ENCODE assay signal across 9 mouse cellular contexts in genomic region chr1:180905876-180906275, GRCm38 (mm10). TPM values are rescaled to one million over a fixed set of nuclear protein-coding genes. Genes with fewer than 3 reads are reported as not detected.
DNase-seq lines count a peak whose midpoint lies in the region; ATAC-seq lines count a peak whose summit lies in the region.
"Had no signal": no experiment of that assay in that cellular context is flagged by ENCODE, and none has a peak within 500 bp of the region (broad histone marks: within the 10 kb centered on the region; RNA-seq: fewer than 3 reads in every experiment).

No protein-coding gene starts in this region.

- peak overlapping the region; percentile 92 for H3K4me2 ChIP-seq in forebrain, embryonic 13.5 days
- H3K4me2 ChIP-seq in limb, embryonic 12.5 days: peak overlapping the region; percentile 86
- H3K4me2 ChIP-seq in neural tube, embryonic 13.5 days: peak overlapping the region; percentile 96; the same call in 1 of the 2 replicates

- peak overlapping the region; percentile 95 for H3K9ac ChIP-seq in forebrain, embryonic 13.5 days
- H3K9ac ChIP-seq in limb, embryonic 12.5 days (replicated peaks): no peak overlapping the region; the same call in 1 of the 2 replicates
- H3K9ac ChIP-seq in neural tube, embryonic 13.5 days: peak overlapping the region; percentile 91

- no peak for ATAC-seq in megakaryocyte, adult 5-6 weeks (ENCODE audit: poor library complexity, severe bottlenecking)
- ATAC-seq in forebrain, embryonic 13.5 days: no peak
- ATAC-seq in limb, embryonic 12.5 days (ENCODE audit: insufficient number of reproducible peaks, insufficient read depth, low FRiP score, low TSS enrichment, low read depth): no peak
- no peak for ATAC-seq in neural tube, embryonic 13.5 days (ENCODE audit: low read depth)
- ATAC-seq in frontal cortex, adult (ENCODE audit: low TSS enrichment): no peak

- no peak overlapping the region for H3K27ac ChIP-seq in forebrain, embryonic 13.5 days
- H3K27ac ChIP-seq in limb, embryonic 12.5 days: no peak overlapping the region
- no peak overlapping the region for H3K27ac ChIP-seq in neural tube, embryonic 13.5 days (replicated peaks)

- no peak for DNase-seq in cerebellum, adult 11 months
- no peak for DNase-seq in c-Kit-positive CD71-positive TER-119-positive erythroid progenitor cells, embryonic 14.5 days (ENCODE audit: low spot score)

- H3K4me3 ChIP-seq in megakaryocyte, embryonic 14.5 days (replicated peaks): peak overlapping the region; percentile 50
- peak overlapping the region; percentile 88; the same call in 1 of the 2 replicates for H3K4me3 ChIP-seq in forebrain, embryonic 13.5 days
- peak overlapping the region; percentile 91; the same call in 1 of the 2 replicates for H3K4me3 ChIP-seq in limb, embryonic 12.5 days (replicated peaks)
- H3K4me3 ChIP-seq in neural tube, embryonic 13.5 days: 0 out of 2 replicates have a peak overlapping the region, but pooled peaks have one; percentile 77

- WGBS in forebrain, embryonic 13.5 days: 95% methylated on average over 17 of the region's 17 CpGs
- 93% methylated on average over 17 of the region's 17 CpGs for WGBS in limb, embryonic 12.5 days
- WGBS in neural tube, embryonic 13.5 days: 95% methylated on average over 17 of the region's 17 CpGs

- H3K4me1 ChIP-seq in megakaryocyte, embryonic 14.5 days: peaks cover 61% of the 10 kb centered on the region
- peaks cover 26% of the 10 kb centered on the region for H3K4me1 ChIP-seq in forebrain, embryonic 13.5 days
- H3K4me1 ChIP-seq in limb, embryonic 12.5 days (replicated peaks): peaks cover 15% of the 10 kb centered on the region
- peaks cover 27% of the 10 kb centered on the region for H3K4me1 ChIP-seq in neural tube, embryonic 13.5 days (replicated peaks)

- H3K9me3 ChIP-seq in megakaryocyte, embryonic 14.5 days: no peaks in the 10 kb centered on the region
- H3K9me3 ChIP-seq in forebrain, embryonic 13.5 days (replicated peaks): no peaks in the 10 kb centered on the region
- no peaks in the 10 kb centered on the region for H3K9me3 ChIP-seq in limb, embryonic 12.5 days
- no peaks in the 10 kb centered on the region for H3K9me3 ChIP-seq in neural tube, embryonic 13.5 days

- peaks cover 44% of the 10 kb centered on the region for H3K36me3 ChIP-seq in megakaryocyte, embryonic 14.5 days (replicated peaks; ENCODE audit: low read length)
- H3K36me3 ChIP-seq in forebrain, embryonic 13.5 days (ENCODE audit: poor library complexity, severe bottlenecking): peaks cover 36% of the 10 kb centered on the region
- peaks cover 44% of the 10 kb centered on the region for H3K36me3 ChIP-seq in limb, embryonic 12.5 days
- H3K36me3 ChIP-seq in neural tube, embryonic 13.5 days: peaks cover 31% of the 10 kb centered on the region

- no peaks in the 10 kb centered on the region for H3K27me3 ChIP-seq in megakaryocyte, embryonic 14.5 days (replicated peaks)
- H3K27me3 ChIP-seq in forebrain, embryonic 13.5 days: no peaks in the 10 kb centered on the region
- no peaks in the 10 kb centered on the region for H3K27me3 ChIP-seq in limb, embryonic 12.5 days
- H3K27me3 ChIP-seq in neural tube, embryonic 13.5 days: no peaks in the 10 kb centered on the region

RNA-seq across cellular contexts. Expression of gene Pycr2, which starts 1.8 kb away (rescaled TPM):
- 54.5 and 76.2 TPM in 2 replicates for polyA plus RNA-seq in megakaryocyte, embryonic 14.5 days (2012; ENCODE audit: insufficient read depth, low replicate concordance)
- total RNA-seq in megakaryocyte, adult 5-6 weeks (2015): 14.5 and 16.4 TPM in 2 replicates
- 17.3 and 19.6 TPM in 2 replicates for total RNA-seq in megakaryocyte, adult 5-6 weeks (2017)
- polyA plus RNA-seq in forebrain, embryonic 13.5 days (2015; fragmentation: Nextera tagmentation; extraction: Ambion mirVana): 90.6 and 101 TPM in 2 replicates
- polyA plus RNA-seq in limb, embryonic 12.5 days (2016; fragmentation: Nextera tagmentation; extraction: Ambion mirVana): 120 and 125 TPM in 2 replicates
- 72.2 and 73.4 TPM in 2 replicates for polyA plus RNA-seq in neural tube, embryonic 13.5 days (2015; fragmentation: Nextera tagmentation; extraction: Ambion mirVana)

RNA-seq across cellular contexts. Expression of gene Lefty2, which starts 13.0 kb away (rescaled TPM):
- not detected in 2 replicates for polyA plus RNA-seq in megakaryocyte, embryonic 14.5 days (2012; ENCODE audit: insufficient read depth, low replicate concordance)
- not detected in 2 replicates for total RNA-seq in megakaryocyte, adult 5-6 weeks (2015)
- total RNA-seq in megakaryocyte, adult 5-6 weeks (2017): not detected in 2 replicates
- 0.41 and 0.94 TPM in 2 replicates for polyA plus RNA-seq in forebrain, embryonic 13.5 days (2015; fragmentation: Nextera tagmentation; extraction: Ambion mirVana)
- polyA plus RNA-seq in limb, embryonic 12.5 days (2016; fragmentation: Nextera tagmentation; extraction: Ambion mirVana): 0.18 TPM in 1 of 2 replicates, not detected in the other
- polyA plus RNA-seq in neural tube, embryonic 13.5 days (2015; fragmentation: Nextera tagmentation; extraction: Ambion mirVana): 0.15 TPM in 1 of 2 replicates, not detected in the other

RNA-seq across cellular contexts. Expression of gene Lefty1, which starts 28.9 kb away (rescaled TPM):
- 0.83 TPM in 1 of 2 replicates, not detected in the other for polyA plus RNA-seq in megakaryocyte, embryonic 14.5 days (2012; ENCODE audit: insufficient read depth, low replicate concordance)
- 0.60 and 1.5 TPM in 2 replicates for total RNA-seq in megakaryocyte, adult 5-6 weeks (2015)
- 0.29 and 0.98 TPM in 2 replicates for total RNA-seq in megakaryocyte, adult 5-6 weeks (2017)
- not detected in 2 replicates for polyA plus RNA-seq in forebrain, embryonic 13.5 days (2015; fragmentation: Nextera tagmentation; extraction: Ambion mirVana)
- polyA plus RNA-seq in limb, embryonic 12.5 days (2016; fragmentation: Nextera tagmentation; extraction: Ambion mirVana): 0.36 and 0.76 TPM in 2 replicates
- polyA plus RNA-seq in neural tube, embryonic 13.5 days (2015; fragmentation: Nextera tagmentation; extraction: Ambion mirVana): 0.49 TPM in 1 of 2 replicates, not detected in the other
- polyA plus RNA-seq: neural tube, embryonic 14.5 days had no signal

RNA-seq across cellular contexts. Expression of gene Tmem63a, which starts 36.3 kb away (rescaled TPM):
- polyA plus RNA-seq in megakaryocyte, embryonic 14.5 days (2012; ENCODE audit: insufficient read depth, low replicate concordance): 1.5 and 6.7 TPM in 2 replicates
- 35.0 and 35.5 TPM in 2 replicates for total RNA-seq in megakaryocyte, adult 5-6 weeks (2015)
- total RNA-seq in megakaryocyte, adult 5-6 weeks (2017): 31.7 and 35.2 TPM in 2 replicates
- polyA plus RNA-seq in forebrain, embryonic 13.5 days (2015; fragmentation: Nextera tagmentation; extraction: Ambion mirVana): 0.88 and 1.4 TPM in 2 replicates
- 12.1 and 13.4 TPM in 2 replicates for polyA plus RNA-seq in limb, embryonic 12.5 days (2016; fragmentation: Nextera tagmentation; extraction: Ambion mirVana)
- 2.0 and 3.2 TPM in 2 replicates for polyA plus RNA-seq in neural tube, embryonic 13.5 days (2015; fragmentation: Nextera tagmentation; extraction: Ambion mirVana)

RNA-seq across cellular contexts. Expression of gene Sde2, which starts 54.9 kb away (rescaled TPM):
- polyA plus RNA-seq in megakaryocyte, embryonic 14.5 days (2012; ENCODE audit: insufficient read depth, low replicate concordance): 8.2 and 18.2 TPM in 2 replicates
- 18.1 and 21.1 TPM in 2 replicates for total RNA-seq in megakaryocyte, adult 5-6 weeks (2015)
- total RNA-seq in megakaryocyte, adult 5-6 weeks (2017): 24.8 and 34.9 TPM in 2 replicates
- polyA plus RNA-seq in forebrain, embryonic 13.5 days (2015; fragmentation: Nextera tagmentation; extraction: Ambion mirVana): 32.7 and 33.8 TPM in 2 replicates
- 47.0 and 47.6 TPM in 2 replicates for polyA plus RNA-seq in limb, embryonic 12.5 days (2016; fragmentation: Nextera tagmentation; extraction: Ambion mirVana)
- polyA plus RNA-seq in neural tube, embryonic 13.5 days (2015; fragmentation: Nextera tagmentation; extraction: Ambion mirVana): 25.7 and 33.7 TPM in 2 replicates
